Mouse (Mus musculus): ENCODE data around the gene Wscd2. TPM values are rescaled to one million over a fixed set of nuclear protein-coding genes. Genes with fewer than 3 reads are reported as not detected.

Wscd2 gene
- polyA plus RNA-seq, 1 experiment from 2014 or later: 1.5 TPM

DNA sequence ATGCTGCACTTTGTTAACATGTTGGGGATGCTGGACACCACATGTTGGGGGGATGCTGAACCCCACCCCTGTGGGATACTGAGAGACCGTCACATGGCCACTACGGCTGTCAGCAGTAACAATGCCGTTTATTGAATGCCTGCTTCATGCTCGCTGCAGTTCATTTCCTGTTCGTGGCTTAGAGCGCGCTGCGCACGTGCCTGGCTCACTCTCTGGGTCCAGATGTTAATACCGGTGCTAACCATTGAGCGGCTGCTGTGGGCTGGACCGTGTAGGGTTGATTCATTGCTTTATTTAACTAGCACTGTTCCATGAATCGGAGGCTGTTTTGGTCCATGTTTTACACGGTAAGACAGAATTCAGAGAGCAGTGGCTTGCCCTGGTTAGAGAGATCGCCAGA is 64.0 kb downstream of the Wscd2 start:
- 76% methylated on average over 15 of the region's 15 CpGs for WGBS
- ATAC-seq (replicated peaks; ENCODE audit: extremely low read depth, insufficient read depth, low FRiP score): no peak
- no peak overlapping the region for H3K27ac ChIP-seq (ENCODE audit: low read length)
- H3K36me3 ChIP-seq (ENCODE audit: control insufficient read depth, insufficient read depth): no peaks in the 10 kb centered on the region
- H3K27me3 ChIP-seq (ENCODE audit: control insufficient read depth, insufficient read depth, low read length): peaks cover 23% of the 10 kb centered on the region; the same call in 1 of the 2 replicates
- no peaks in the 10 kb centered on the region for H3K9me3 ChIP-seq (replicated peaks; ENCODE audit: control insufficient read depth, low read length)
- H3K4me2 ChIP-seq (ENCODE audit: low read depth, low read length): no peak overlapping the region
- H3K9ac ChIP-seq (ENCODE audit: low read length): no peak overlapping the region
- no peak overlapping the region for H3K4me3 ChIP-seq (ENCODE audit: low read length)
- H3K4me1 ChIP-seq (ENCODE audit: control insufficient read depth, insufficient read depth, low read length): no peaks in the 10 kb centered on the region

GRCm38 (mm10) chr5:113554571-113554970 is 64.4 kb downstream of the Wscd2 start:
- no peaks in the 10 kb centered on the region for H3K4me1 ChIP-seq (ENCODE audit: control insufficient read depth, insufficient read depth, low read length)
- H3K27ac ChIP-seq (ENCODE audit: low read length): no peak overlapping the region
- no peak overlapping the region for H3K4me3 ChIP-seq (ENCODE audit: low read length)
- H3K36me3 ChIP-seq (ENCODE audit: control insufficient read depth, insufficient read depth): no peaks in the 10 kb centered on the region
- no peak overlapping the region for H3K9ac ChIP-seq (ENCODE audit: low read length)
- peaks cover 23% of the 10 kb centered on the region; the same call in 1 of the 2 replicates for H3K27me3 ChIP-seq (ENCODE audit: control insufficient read depth, insufficient read depth, low read length)
- H3K4me2 ChIP-seq (ENCODE audit: low read depth, low read length): no peak overlapping the region
- H3K9me3 ChIP-seq (replicated peaks; ENCODE audit: control insufficient read depth, low read length): no peaks in the 10 kb centered on the region
- ATAC-seq (replicated peaks; ENCODE audit: extremely low read depth, insufficient read depth, low FRiP score): no peak
- 80% methylated on average over 2 of the region's 2 CpGs for WGBS

- Histone ChIP-seq H3K4me3 (ENCODE audit: low read length) (no peak overlapping the region), H3K4me2 (ENCODE audit: low read depth, low read length) (no peak overlapping the region), H3K4me1 (ENCODE audit: control insufficient read depth, insufficient read depth, low read length) (no peaks in the 10 kb centered on the region), H3K9ac (ENCODE audit: low read length) (no peak overlapping the region), H3K27ac (ENCODE audit: low read length) (no peak overlapping the region), H3K27me3 (ENCODE audit: control insufficient read depth, insufficient read depth, low read length) (peaks cover 17% of the 10 kb centered on the region; the same call in 1 of the 2 replicates), H3K9me3 (replicated peaks; ENCODE audit: control insufficient read depth, low read length) (no peaks in the 10 kb centered on the region), H3K36me3 (ENCODE audit: control insufficient read depth, insufficient read depth) (no peaks in the 10 kb centered on the region)
- WGBS: 35% methylated on average over 2 of the region's 2 CpGs
- no peak for ATAC-seq (replicated peaks; ENCODE audit: extremely low read depth, insufficient read depth, low FRiP score)
Measured at GRCm38 (mm10) chr5:113555684-113556083, 65.6 kb downstream of the Wscd2 start.

GRCm38 (mm10) chr5:113558065-113558464 is 67.9 kb downstream of the Wscd2 start:
- H3K27ac ChIP-seq (ENCODE audit: low read length): no peak overlapping the region
- H3K9ac ChIP-seq (ENCODE audit: low read length): no peak overlapping the region
- no peaks in the 10 kb centered on the region for H3K4me1 ChIP-seq (ENCODE audit: control insufficient read depth, insufficient read depth, low read length)
- H3K36me3 ChIP-seq (ENCODE audit: control insufficient read depth, insufficient read depth): no peaks in the 10 kb centered on the region
- no peaks in the 10 kb centered on the region for H3K9me3 ChIP-seq (replicated peaks; ENCODE audit: control insufficient read depth, low read length)
- H3K27me3 ChIP-seq (ENCODE audit: control insufficient read depth, insufficient read depth, low read length): peaks cover 3% of the 10 kb centered on the region; the same call in 1 of the 2 replicates
- H3K4me3 ChIP-seq (ENCODE audit: low read length): no peak overlapping the region
- ATAC-seq (replicated peaks; ENCODE audit: extremely low read depth, insufficient read depth, low FRiP score): no peak
- WGBS: 89% methylated on average over 8 of the region's 8 CpGs
- no peak overlapping the region for H3K4me2 ChIP-seq (ENCODE audit: low read depth, low read length)

GRCm38 (mm10) chr5:113559627-113560026 is 69.5 kb downstream of the Wscd2 start:
- no peak overlapping the region for H3K27ac ChIP-seq (ENCODE audit: low read length)
- WGBS: 45% methylated on average over 5 of the region's 5 CpGs
- ATAC-seq (replicated peaks; ENCODE audit: extremely low read depth, insufficient read depth, low FRiP score): no peak

DNA sequence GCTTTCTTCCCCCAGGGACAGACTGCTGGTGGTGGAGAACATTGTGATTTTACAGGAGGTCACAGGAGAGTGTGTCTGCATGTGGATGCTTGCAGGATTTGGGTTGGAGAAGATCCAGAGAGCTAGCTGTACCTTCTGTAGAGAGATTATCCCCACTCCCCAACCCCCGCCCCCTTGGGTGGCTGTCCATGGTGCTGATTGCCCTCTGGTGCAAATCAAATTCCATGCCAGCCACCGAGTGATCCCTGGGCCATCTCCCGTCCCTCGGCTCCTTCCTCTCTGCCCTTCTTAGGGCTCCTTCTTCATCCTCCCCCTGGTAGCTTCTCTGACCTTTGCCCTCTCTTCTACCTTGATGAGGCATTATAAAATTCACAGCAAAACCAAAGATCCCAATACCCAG is 74.3 kb downstream of the Wscd2 start:
- 35% methylated on average over 4 of the region's 4 CpGs for WGBS
- H3K9ac ChIP-seq (ENCODE audit: low read length): no peak overlapping the region
- ATAC-seq (replicated peaks; ENCODE audit: extremely low read depth, insufficient read depth, low FRiP score): no peak

More at GRCm38 (mm10) chr5:113559627-113560026, 69.5 kb downstream of the Wscd2 start:
- Histone ChIP-seq H3K27me3 (ENCODE audit: control insufficient read depth, insufficient read depth, low read length) (no peaks in the 10 kb centered on the region; the same call in 1 of the 2 replicates), H3K9ac (ENCODE audit: low read length) (no peak overlapping the region), H3K9me3 (replicated peaks; ENCODE audit: control insufficient read depth, low read length) (no peaks in the 10 kb centered on the region), H3K4me2 (ENCODE audit: low read depth, low read length) (no peak overlapping the region), H3K4me3 (ENCODE audit: low read length) (no peak overlapping the region), H3K36me3 (ENCODE audit: control insufficient read depth, insufficient read depth) (no peaks in the 10 kb centered on the region), H3K4me1 (ENCODE audit: control insufficient read depth, insufficient read depth, low read length) (no peaks in the 10 kb centered on the region)

DNA sequence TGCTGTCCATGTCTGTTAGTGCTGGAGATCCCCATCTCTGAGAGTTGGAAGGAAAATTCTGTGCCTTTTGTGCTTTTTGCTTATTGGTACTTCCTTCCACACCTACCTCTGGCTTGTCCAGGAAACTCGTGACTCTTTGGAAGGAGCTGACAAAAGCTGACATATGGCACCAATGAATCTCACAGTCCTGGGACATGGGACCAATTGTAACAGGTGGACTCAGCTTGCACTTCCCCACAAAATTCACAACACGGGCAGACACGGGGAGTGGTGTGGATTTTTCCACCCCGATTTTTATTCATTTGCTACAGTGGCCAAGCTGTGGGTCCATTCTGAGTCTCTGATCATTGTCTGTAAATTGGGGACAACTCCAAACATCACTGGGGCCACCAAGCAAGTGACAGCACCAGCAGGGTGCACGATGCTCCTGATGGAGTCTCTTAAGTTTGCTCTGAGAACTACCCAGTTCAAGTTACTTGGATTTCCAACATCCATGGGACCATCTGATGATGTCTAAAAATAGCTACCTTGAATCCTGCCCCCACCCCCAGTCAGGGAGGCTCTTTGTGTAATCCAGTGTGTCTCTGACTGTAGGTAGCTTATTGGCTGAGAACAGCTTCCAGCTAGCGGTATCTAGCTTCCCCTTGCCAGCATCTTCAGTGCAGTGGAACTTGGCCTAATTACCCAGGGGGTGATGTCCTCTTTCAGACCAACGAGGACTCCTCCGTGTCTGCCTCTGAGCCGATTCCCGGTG is 75.1 kb downstream of the Wscd2 start:
- ATAC-seq (replicated peaks; ENCODE audit: extremely low read depth, insufficient read depth, low FRiP score): no peak
- H3K9me3 ChIP-seq (replicated peaks; ENCODE audit: control insufficient read depth, low read length): no peaks in the 10 kb centered on the region
- no peaks in the 10 kb centered on the region for H3K36me3 ChIP-seq (ENCODE audit: control insufficient read depth, insufficient read depth)
- H3K27me3 ChIP-seq (ENCODE audit: control insufficient read depth, insufficient read depth, low read length): no peaks in the 10 kb centered on the region
- H3K9ac ChIP-seq (ENCODE audit: low read length): no peak overlapping the region
- no peak overlapping the region for H3K4me3 ChIP-seq (ENCODE audit: low read length)
- WGBS: 71% methylated on average over 10 of the region's 10 CpGs
- no peaks in the 10 kb centered on the region for H3K4me1 ChIP-seq (ENCODE audit: control insufficient read depth, insufficient read depth, low read length)
- no peak overlapping the region for H3K4me2 ChIP-seq (ENCODE audit: low read depth, low read length)
- no peak overlapping the region for H3K27ac ChIP-seq (ENCODE audit: low read length)

More for the DNA sequence above, 74.3 kb downstream of the Wscd2 start:
- no peak overlapping the region for H3K27ac ChIP-seq (ENCODE audit: low read length)
- H3K36me3 ChIP-seq (ENCODE audit: control insufficient read depth, insufficient read depth): no peaks in the 10 kb centered on the region
- H3K4me2 ChIP-seq (ENCODE audit: low read depth, low read length): no peak overlapping the region
- H3K4me1 ChIP-seq (ENCODE audit: control insufficient read depth, insufficient read depth, low read length): no peaks in the 10 kb centered on the region
- no peak overlapping the region for H3K4me3 ChIP-seq (ENCODE audit: low read length)
- H3K9me3 ChIP-seq (replicated peaks; ENCODE audit: control insufficient read depth, low read length): no peaks in the 10 kb centered on the region
- no peaks in the 10 kb centered on the region for H3K27me3 ChIP-seq (ENCODE audit: control insufficient read depth, insufficient read depth, low read length)

GRCm38 (mm10) chr5:113565858-113566257 is 75.7 kb downstream of the Wscd2 start:
- Histone ChIP-seq H3K27me3 (ENCODE audit: control insufficient read depth, insufficient read depth, low read length) (no peaks in the 10 kb centered on the region), H3K9me3 (replicated peaks; ENCODE audit: control insufficient read depth, low read length) (no peaks in the 10 kb centered on the region), H3K36me3 (ENCODE audit: control insufficient read depth, insufficient read depth) (no peaks in the 10 kb centered on the region), H3K9ac (ENCODE audit: low read length) (no peak overlapping the region), H3K4me3 (ENCODE audit: low read length) (no peak overlapping the region), H3K4me2 (ENCODE audit: low read depth, low read length) (no peak overlapping the region), H3K4me1 (ENCODE audit: control insufficient read depth, insufficient read depth, low read length) (no peaks in the 10 kb centered on the region), H3K27ac (ENCODE audit: low read length) (no peak overlapping the region)
- ATAC-seq (replicated peaks; ENCODE audit: extremely low read depth, insufficient read depth, low FRiP score): no peak
- WGBS: 70% methylated on average over 12 of the region's 12 CpGs

DNA sequence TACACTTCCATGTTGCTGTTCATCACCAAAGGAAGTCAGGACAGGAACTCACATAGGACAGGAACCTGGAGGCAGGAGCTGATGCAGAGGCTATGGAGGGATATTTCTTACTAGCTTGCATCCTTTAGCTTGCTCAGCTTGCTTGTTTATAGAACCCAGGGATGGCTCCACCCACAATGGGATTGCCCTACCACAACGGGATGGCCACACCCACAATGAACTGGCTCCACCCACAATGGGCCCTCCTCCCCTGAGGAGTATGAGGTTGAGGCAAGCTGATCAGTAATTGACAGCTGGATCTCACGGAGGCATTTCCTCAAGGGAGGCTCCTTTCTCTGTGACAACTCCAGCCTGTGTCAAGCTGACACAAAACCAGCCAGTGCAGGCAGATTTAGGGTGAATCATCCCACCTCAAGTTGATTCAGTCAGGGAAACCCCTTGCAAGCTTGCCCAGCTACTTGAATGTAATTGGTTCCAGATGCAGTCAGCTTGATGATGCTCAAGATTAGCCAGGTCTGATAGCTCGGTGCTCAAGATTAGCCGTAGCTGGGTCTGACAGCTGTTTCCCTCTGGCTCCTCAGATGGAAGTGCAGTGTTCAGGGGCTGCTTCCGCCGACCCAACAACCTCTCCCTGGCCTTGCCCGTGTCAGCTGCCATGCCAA is 80.1 kb downstream of the Wscd2 start:
- H3K9me3 ChIP-seq (replicated peaks; ENCODE audit: control insufficient read depth, low read length): no peaks in the 10 kb centered on the region
- WGBS: 38% methylated on average over 7 of the region's 7 CpGs
- no peaks in the 10 kb centered on the region for H3K36me3 ChIP-seq (ENCODE audit: control insufficient read depth, insufficient read depth)
- ATAC-seq (replicated peaks; ENCODE audit: extremely low read depth, insufficient read depth, low FRiP score): no peak
- no peaks in the 10 kb centered on the region for H3K27me3 ChIP-seq (ENCODE audit: control insufficient read depth, insufficient read depth, low read length)
- no peaks in the 10 kb centered on the region for H3K4me1 ChIP-seq (ENCODE audit: control insufficient read depth, insufficient read depth, low read length)
- no peak overlapping the region for H3K4me3 ChIP-seq (ENCODE audit: low read length)
- no peak overlapping the region for H3K27ac ChIP-seq (ENCODE audit: low read length)
- H3K9ac ChIP-seq (ENCODE audit: low read length): no peak overlapping the region
- H3K4me2 ChIP-seq (ENCODE audit: low read depth, low read length): no peak overlapping the region

Data from heart, embryonic 16.5 days (tissue).